Mouse (Mus musculus) left cerebral cortex, postnatal 14 days (tissue): ENCODE results near the gene Zscan4f. TPM values are rescaled to one million over a fixed set of nuclear protein-coding genes. Genes with fewer than 3 reads are reported as not detected.
"Not testable (repeated sequence)": the region's sequence is repeated elsewhere in the genome, so short reads cannot be mapped to it uniquely, and the experiment has no call there.

Experiments
- DNase-seq, 2 experiments: peaks; one replicate each; pipeline ENCODE4 v3.0.0; 2021 to 2022; ENCODE audit warnings: low spot score in 2 of 2, mixed read lengths in 1 of 2
- intact Hi-C: fragments of 180-260 bp; cut with DNase I; formaldehyde crosslinking; loops from one replicate; pipeline ENCODE4 v1.15.1; 2025
- long read RNA-seq, 2 experiments: library from polyadenylated mRNA; stranded (forward); transcript quantifications; one replicate each; pipeline ENCODE4 v2.0.0; 2021
- microRNA-seq, 2 experiments: library from miRNA; unstranded; fragments of <30 nt; microRNA quantifications; one replicate each; pipeline ENCODE4 v1.2.0; 2022
- total RNA-seq, 2 experiments: library from RNA; stranded (reverse); gene quantifications; 2 replicates each; pipeline ENCODE4 v1.2.3; 2021

Gene Zscan4f
- total RNA-seq: not detected
- long read RNA-seq, experiment 1: 0 reads
- long read RNA-seq, experiment 2: 0 reads

- intact Hi-C loops, DNase-seq: not testable (repeated sequence)
These were observed at the start of gene Zscan4f for GRCm38 (mm10) chr7:11397615-11398014. Gene Zscan4f (plus strand): TSS chr7:11397915.

- DNase-seq, intact Hi-C loops: not testable (repeated sequence)
These were observed 13.1 kb upstream of the Zscan4f start for GRCm38 (mm10) chr7:11384641-11385040.

Small RNA genes within 50 kb of the gene (microRNA-seq; reads per million reads assigned to microRNA genes)
- gene Gm23087: 0 reads per million in 2 experiments

Other genes with a start within 250 kb of the Zscan4f start
- not detected for gene Zscan4d, start 231.8 kb upstream of the Zscan4f start, total RNA-seq
- not detected for gene Zscan4e, start 87.2 kb upstream of the Zscan4f start, total RNA-seq
- not detected for gene Zscan4-ps2, start 116.4 kb downstream of the Zscan4f start, total RNA-seq
- gene Zscan4-ps3, start 211.4 kb downstream of the Zscan4f start, total RNA-seq: not detected